Mouse (Mus musculus) hindbrain, postnatal 0 days (tissue): ENCODE results near the gene Aqr. TPM values are rescaled to one million over a fixed set of nuclear protein-coding genes. Genes with fewer than 3 reads are reported as not detected.

ENCODE experiments used
- ATAC-seq: fragments of 200-750 bp; cut with Nextera tagmentation; 2 replicates; pipeline ENCODE4 v1.8.0; 2017; ENCODE audit warnings: mild to moderate bottlenecking, moderate TSS enrichment, moderate library complexity
- DNase-seq: peaks from one replicate; pipeline ENCODE4 v3.0.0-alpha.2; 2015; ENCODE audit warnings: low spot score
- H3K27ac ChIP-seq: fragments of 300-500 bp; sonication (generic); 2 replicates; pipeline ENCODE4 v1.5.1; 2014; ENCODE audit warnings: mild to moderate bottlenecking
- H3K27me3 ChIP-seq: fragments of 300-500 bp; sonication (generic); 2 replicates; pipeline ENCODE4 v1.6.1; 2014; ENCODE audit warnings: low read length, mixed read lengths; ENCODE audit not compliant: insufficient read depth
- H3K36me3 ChIP-seq: fragments of 300-500 bp; sonication (generic); 2 replicates; pipeline ENCODE4 v1.6.1; 2014; ENCODE audit warnings: low read length, mixed read lengths; ENCODE audit not compliant: insufficient read depth
- H3K4me1 ChIP-seq: fragments of 300-500 bp; sonication (generic); 2 replicates; pipeline ENCODE4 v1.6.1; 2014; ENCODE audit warnings: antibody characterized with exemption, low read length, mixed read lengths; ENCODE audit not compliant: insufficient read depth
- H3K4me2 ChIP-seq: fragments of 300-500 bp; sonication (generic); 2 replicates; pipeline ENCODE4 v1.6.1; 2014; ENCODE audit warnings: low read depth, mild to moderate bottlenecking, low read length, moderate library complexity, mixed read lengths
- H3K4me3 ChIP-seq: fragments of 300-500 bp; sonication (generic); 2 replicates; pipeline ENCODE4 v1.5.1; 2014; ENCODE audit warnings: low read length
- H3K9ac ChIP-seq: fragments of 300-500 bp; sonication (generic); replicated peaks from 2 replicates; pipeline ENCODE4 v1.6.1; 2014; ENCODE audit warnings: mild to moderate bottlenecking, low read length, moderate library complexity, mixed read lengths
- H3K9me3 ChIP-seq: fragments of 300-500 bp; sonication (generic); 2 replicates; pipeline ENCODE4 v1.6.1; 2016; ENCODE audit warnings: low read length, mixed read lengths
- CTCF ChIP-seq: IDR thresholded peaks from 2 replicates; pipeline ENCODE4 v1.5.1; 2016; ENCODE audit warnings: antibody characterized with exemption, control low read depth, low read depth
- WGBS: fragments of 180-500 bp; shearing (Covaris S2); extraction: QIAGEN DNeasy Blood & Tissue Kit; methylation state at CpG from one replicate; pipeline ENCODE4 v1.1.7; 2014; 5-methylcytosine and 5-hydroxymethylcytosine counted together
- polyA plus RNA-seq: library from polyadenylated mRNA; unstranded; fragments of >200 nt; fragmentation: Nextera tagmentation; extraction: Ambion mirVana; gene quantifications from 2 replicates; pipeline ENCODE4 v1.2.1, GENCODE M21; 2015
- total RNA-seq: library from RNA; depleted of rRNA; stranded (reverse); fragments of >200 nt; gene quantifications from 2 replicates; pipeline ENCODE4 v1.2.3, GENCODE M21; 2014

Gene Aqr
- total and polyA plus RNA-seq, 2 experiments from 2014 or later, result 24.3 to 26.3 TPM

DNA sequence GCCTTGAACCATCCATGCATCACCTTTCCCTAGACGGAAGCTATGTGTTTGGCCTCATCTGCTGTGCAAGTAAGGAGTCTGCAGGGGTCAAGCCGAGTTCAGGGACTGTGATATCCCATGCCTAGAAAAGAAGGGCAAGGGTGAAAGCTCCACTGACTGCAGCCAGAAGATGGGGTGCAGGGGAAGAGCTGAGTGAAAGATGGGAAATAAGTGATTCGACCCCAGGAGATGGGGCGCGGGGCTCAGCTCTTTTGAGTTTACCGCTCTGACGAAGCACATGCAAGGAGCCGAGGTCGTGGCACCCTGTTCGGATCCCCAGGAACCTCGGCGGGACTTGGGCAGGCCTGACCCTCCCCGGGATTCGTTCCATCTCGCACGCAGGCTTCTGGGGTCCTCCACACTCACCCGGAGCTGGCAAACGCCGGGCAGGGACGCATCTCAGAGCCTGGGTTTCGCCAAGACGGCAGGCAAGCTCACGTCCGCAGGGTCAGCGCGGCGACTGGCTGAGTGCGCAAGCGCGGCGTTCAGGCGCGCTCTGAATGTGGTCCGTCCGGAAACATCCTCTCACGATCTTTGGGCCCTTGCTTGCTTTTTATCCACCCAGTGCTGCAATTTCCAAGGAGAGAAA lies 14.2 kb upstream of the Aqr start, which contains the start of gene Zfp770:
Zfp770 (minus strand) TSS at position 538 of the 628 bp plus-strand sequence.
- Histone ChIP-seq H3K4me1 (0 out of 2 replicates have a peak, but pooled peaks cover 6% of the 10 kb centered on the region), H3K9ac (peak within 1 kb of the TSS; percentile 77), H3K27ac (peak within 1 kb of the TSS; percentile 79), H3K27me3 (no peaks in the 10 kb centered on the region), H3K9me3 (no peaks in the 10 kb centered on the region), H3K4me3 (peak within 1 kb of the TSS; percentile 73), H3K4me2 (peak within 1 kb of the TSS; percentile 86), H3K36me3 (no peaks in the 10 kb centered on the region; the same call in 1 of the 2 replicates)
- under 1% methylated on average over 36 of the region's 36 CpGs for WGBS
- ATAC-seq (peak; percentile 97), DNase-seq (peak; percentile 91)
- TF ChIP-seq CTCF, result no peak

DNA sequence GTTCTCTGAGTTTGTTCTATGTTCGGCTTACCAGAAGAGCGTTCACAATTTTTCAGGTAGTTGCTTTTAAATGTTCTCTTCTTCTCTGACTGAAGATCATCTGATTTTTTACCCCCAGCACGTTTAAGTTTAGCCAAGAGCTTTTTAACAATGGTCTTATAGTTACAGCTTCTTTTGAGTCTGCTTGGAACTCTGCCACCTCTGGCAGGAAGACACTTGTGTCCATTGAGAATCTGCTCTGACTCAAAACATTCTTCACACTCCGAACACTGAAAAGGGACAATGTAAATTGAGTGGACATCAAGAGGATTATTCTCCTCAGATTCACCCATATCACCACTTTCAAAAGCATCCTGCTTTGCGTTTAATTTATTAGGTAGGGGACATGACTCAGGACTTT lies 9.6 kb upstream of the Aqr start:
- H3K9me3 ChIP-seq, result no peaks in the 10 kb centered on the region
- no peak for ATAC-seq
- H3K4me1 ChIP-seq, result 0 out of 2 replicates have a peak, but pooled peaks cover 6% of the 10 kb centered on the region
- no peak for TF ChIP-seq CTCF
- H3K4me2 ChIP-seq, result no peak overlapping the region
- peaks cover 8% of the 10 kb centered on the region for H3K36me3 ChIP-seq
- no peaks in the 10 kb centered on the region for H3K27me3 ChIP-seq
- H3K27ac ChIP-seq, result no peak overlapping the region
- 68% methylated on average over 5 of the region's 5 CpGs for WGBS
- no peak overlapping the region for H3K9ac ChIP-seq
- no peak overlapping the region for H3K4me3 ChIP-seq
- DNase-seq, result peak; percentile 59

DNA sequence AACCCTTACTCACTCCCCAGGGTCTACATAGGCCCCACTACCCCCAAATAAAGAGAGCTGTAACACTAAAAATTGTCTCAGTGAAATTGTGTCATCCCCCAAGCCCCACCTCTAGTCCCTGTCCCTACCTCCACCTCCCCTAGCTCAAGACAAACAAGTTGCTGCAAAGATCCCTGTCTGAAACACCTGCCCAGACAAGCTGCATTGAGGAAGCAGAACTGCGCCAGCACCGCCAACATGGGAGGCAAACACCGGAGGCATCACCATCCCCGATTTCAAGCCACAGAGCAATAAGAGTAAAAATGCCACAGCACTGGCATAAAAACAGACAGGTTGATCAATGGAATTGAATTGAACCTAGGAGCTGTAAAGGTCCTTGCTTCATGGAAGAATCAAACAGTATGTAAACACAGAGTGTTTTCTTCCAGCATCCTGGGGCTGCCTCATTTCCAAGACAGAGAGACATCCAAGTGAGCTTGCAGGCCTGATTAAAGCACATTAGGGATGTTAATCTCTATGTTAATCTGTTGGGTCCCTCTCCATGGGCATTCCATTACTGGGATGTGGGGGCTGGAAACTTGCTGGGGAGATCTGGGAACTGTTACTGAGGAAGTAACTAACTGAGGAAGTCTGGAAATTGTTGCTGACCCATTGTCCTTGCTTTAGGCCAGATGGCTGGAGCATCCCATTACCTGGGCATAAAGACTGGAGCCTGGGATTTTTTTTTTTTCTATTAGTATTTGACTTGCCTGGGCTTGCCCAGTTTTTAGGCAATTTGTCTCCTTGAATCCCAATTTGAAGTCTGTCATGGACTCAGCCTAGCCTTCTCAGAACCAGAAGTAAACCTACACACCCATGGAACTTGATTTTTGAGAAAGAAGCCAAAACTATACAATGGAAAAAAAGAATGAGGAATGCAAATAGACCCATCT lies 8.8 kb downstream of the Aqr start:
- no peaks in the 10 kb centered on the region for H3K36me3 ChIP-seq
- H3K4me1 ChIP-seq, result peaks cover 8% of the 10 kb centered on the region
- no peak overlapping the region for H3K4me3 ChIP-seq
- DNase-seq, result no peak
- H3K9ac ChIP-seq, result no peak overlapping the region
- no peak for TF ChIP-seq CTCF
- no peaks in the 10 kb centered on the region for H3K9me3 ChIP-seq
- no peaks in the 10 kb centered on the region for H3K27me3 ChIP-seq
- 49% methylated on average over 4 of the region's 4 CpGs for WGBS
- H3K27ac ChIP-seq, result no peak overlapping the region
- ATAC-seq, result no peak
- no peak overlapping the region for H3K4me2 ChIP-seq

DNA sequence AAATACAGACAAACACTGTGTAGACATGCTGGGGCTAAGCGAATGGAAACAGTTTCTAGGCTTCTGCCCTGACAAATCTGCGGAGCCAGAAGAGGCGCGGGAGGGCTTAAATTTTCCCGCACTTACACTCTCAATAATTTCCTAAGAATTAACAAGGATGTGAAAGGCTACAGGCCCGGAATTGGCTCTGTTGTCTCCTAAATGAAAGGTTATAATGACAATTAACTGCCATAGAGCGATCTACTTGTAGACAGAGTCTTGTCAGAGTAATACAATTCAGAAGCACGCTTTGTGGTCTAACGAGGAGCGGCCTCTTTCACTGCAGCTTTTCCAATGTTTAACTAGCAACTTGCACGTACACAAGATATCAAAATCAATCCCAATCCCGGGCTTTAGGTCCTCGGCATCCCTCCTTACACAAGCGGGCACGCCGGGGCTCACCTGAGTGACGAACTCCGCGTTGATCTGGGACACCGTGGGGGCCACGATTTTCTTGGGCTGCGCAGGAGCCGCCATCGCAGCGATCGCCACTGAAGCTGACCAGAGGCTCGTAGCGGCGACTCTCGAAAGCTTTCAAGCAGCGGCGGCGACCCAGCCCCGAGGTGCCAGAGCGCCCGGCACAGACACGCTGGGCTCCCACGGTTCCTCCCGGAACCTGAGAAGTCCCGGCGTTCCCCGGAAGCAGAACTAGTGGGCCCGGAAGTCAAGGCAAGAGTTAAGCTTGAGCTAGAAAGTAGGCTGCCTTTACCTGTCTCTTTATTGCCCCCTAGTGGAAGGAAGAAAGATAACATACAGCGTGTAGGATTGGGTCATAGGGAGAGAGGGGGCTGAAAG lies 12.0 kb downstream of the Aqr start:
- Histone ChIP-seq H3K9me3 (no peaks in the 10 kb centered on the region), H3K4me1 (peaks cover 8% of the 10 kb centered on the region), H3K4me3 (peak overlapping the region; percentile 87), H3K9ac (peak overlapping the region; percentile 74), H3K27me3 (no peaks in the 10 kb centered on the region), H3K36me3 (no peaks in the 10 kb centered on the region), H3K4me2 (peak overlapping the region; percentile 91), H3K27ac (0 out of 2 replicates have a peak overlapping the region, but pooled peaks have one; percentile 27)
- WGBS, result under 1% methylated on average over 44 of the region's 44 CpGs
- DNase-seq (peak; percentile 93), ATAC-seq (peak; percentile 98)
- TF ChIP-seq CTCF, result peak; percentile 91

DNA sequence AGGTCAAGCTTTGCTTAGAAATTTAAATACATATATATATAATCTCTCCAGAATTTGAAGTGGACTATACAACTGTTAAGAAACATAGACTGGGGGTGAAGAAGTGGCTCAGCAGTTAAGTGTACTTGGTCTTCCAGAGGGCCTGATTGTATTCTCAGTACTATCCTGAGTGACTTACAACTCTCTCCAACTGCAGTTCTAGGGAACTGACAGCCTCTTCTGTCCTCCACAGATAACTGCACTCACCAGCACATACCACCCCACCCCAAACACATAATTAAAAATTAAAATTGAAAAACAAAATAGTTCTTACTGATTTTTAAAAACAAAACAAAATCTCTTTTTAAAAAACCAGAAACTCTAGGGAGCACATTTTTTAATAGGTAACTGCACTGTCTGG lies 13.6 kb downstream of the Aqr start:
- no peaks in the 10 kb centered on the region for H3K9me3 ChIP-seq
- no peak overlapping the region for H3K4me3 ChIP-seq
- TF ChIP-seq CTCF, result no peak
- no peak for ATAC-seq
- 0 out of 2 replicates have a peak overlapping the region, but pooled peaks have one; percentile 91 for H3K4me2 ChIP-seq
- DNase-seq, result no peak
- no peak overlapping the region for H3K9ac ChIP-seq
- no peaks in the 10 kb centered on the region for H3K36me3 ChIP-seq
- peaks cover 8% of the 10 kb centered on the region for H3K4me1 ChIP-seq
- no peak overlapping the region for H3K27ac ChIP-seq
- no peaks in the 10 kb centered on the region for H3K27me3 ChIP-seq

DNA sequence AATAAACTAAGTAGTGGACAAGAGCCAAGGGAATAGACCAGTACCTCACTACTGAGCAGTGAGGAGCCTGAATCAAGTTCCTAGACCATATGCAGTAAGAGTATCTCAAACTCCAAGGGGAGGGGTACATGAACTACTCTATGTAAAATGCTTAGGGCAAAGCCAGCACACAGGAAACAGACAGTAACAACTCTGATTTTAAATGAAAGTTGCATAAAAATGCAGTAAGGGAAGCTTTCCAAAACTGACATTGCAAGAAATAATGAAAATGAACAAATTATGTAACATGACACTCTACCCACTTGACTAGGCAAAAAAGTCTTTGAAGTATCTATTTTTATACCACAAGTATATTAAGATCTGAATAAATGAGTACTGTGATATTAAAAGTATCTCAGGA lies 19.0 kb downstream of the Aqr start:
- no peak overlapping the region for H3K4me3 ChIP-seq
- ATAC-seq, result no peak
- no peaks in the 10 kb centered on the region for H3K27me3 ChIP-seq
- no peak for TF ChIP-seq CTCF
- no peaks in the 10 kb centered on the region for H3K4me1 ChIP-seq
- no peak for DNase-seq
- no peak overlapping the region for H3K9ac ChIP-seq
- H3K27ac ChIP-seq, result no peak overlapping the region
- no peak overlapping the region for H3K4me2 ChIP-seq
- H3K9me3 ChIP-seq, result no peaks in the 10 kb centered on the region
- peaks cover 7% of the 10 kb centered on the region; the same call in 1 of the 2 replicates for H3K36me3 ChIP-seq
